Mouse (Mus musculus): Measurements from ENCODE around the gene Cphx1. TPM values are rescaled to one million over a fixed set of nuclear protein-coding genes. Genes with fewer than 3 reads are reported as not detected.
"Not testable (repeated sequence)": the region's sequence is repeated elsewhere in the genome, so short reads cannot be mapped to it uniquely, and the experiment has no call there.

The Cphx1 gene
- polyA plus RNA-seq, 1 experiment from 2014 or later, result not detected

- not testable (repeated sequence) for H3K27ac ChIP-seq; H3K9ac ChIP-seq; H3K4me1 ChIP-seq; H3K9me3 ChIP-seq (replicated peaks); H3K27me3 ChIP-seq; H3K36me3 ChIP-seq
- peak within 1 kb of the TSS; percentile 53 for H3K4me2 ChIP-seq
- no CpG with 5 or more reads among the region's 25 CpGs for WGBS
- peak; percentile 54; the same call in 1 of the 2 replicates for ATAC-seq (replicated peaks; ENCODE audit: low FRiP score)
- peak within 1 kb of the TSS; percentile 35 for H3K4me3 ChIP-seq (replicated peaks)
Measured at GRCm38 (mm10) chr14:25978371-25979241, 40.5 kb downstream of the Cphx1 start, which contains the start of gene Duxbl1. Gene Duxbl1 (plus strand): TSS chr14:25978577.

GRCm38 (mm10) chr14:25979242-25979941, 41.3 kb downstream of the Cphx1 start:
- not testable (repeated sequence) for ATAC-seq (replicated peaks; ENCODE audit: low FRiP score); H3K36me3 ChIP-seq; H3K9ac ChIP-seq; H3K4me1 ChIP-seq; H3K27me3 ChIP-seq; H3K27ac ChIP-seq; H3K9me3 ChIP-seq (replicated peaks)
- 2% methylated on average over 7 of the region's 13 CpGs for WGBS
- Histone ChIP-seq H3K4me2 (peak overlapping the region; percentile 53), H3K4me3 (replicated peaks) (peak overlapping the region; percentile 35)

- H3K4me3 ChIP-seq (replicated peaks); H3K9ac ChIP-seq; H3K27me3 ChIP-seq; H3K27ac ChIP-seq; ATAC-seq (replicated peaks; ENCODE audit: low FRiP score); H3K9me3 ChIP-seq (replicated peaks); H3K4me2 ChIP-seq; H3K36me3 ChIP-seq; H3K4me1 ChIP-seq: not testable (repeated sequence)
- WGBS, result 51% methylated on average over 6 of the region's 9 CpGs
Measured at GRCm38 (mm10) chr14:25981880-25982279, 43.8 kb downstream of the Cphx1 start.

Other genes with a start within 250 kb of the Cphx1 start
- 41.5 and 42.1 TPM in 2 replicates for gene Ppif, start 244.2 kb upstream of the Cphx1 start, polyA plus RNA-seq (2015; fragmentation: Nextera tagmentation; extraction: Ambion mirVana)
- 18.3 and 21.0 TPM in 2 replicates for gene Zcchc24, start 169.3 kb upstream of the Cphx1 start, polyA plus RNA-seq (2015; fragmentation: Nextera tagmentation; extraction: Ambion mirVana)
- 46.1 and 46.6 TPM in 2 replicates for gene Anxa11, start 96.1 kb upstream of the Cphx1 start, polyA plus RNA-seq (2015; fragmentation: Nextera tagmentation; extraction: Ambion mirVana)
- 0.57 and 2.4 TPM in 2 replicates for gene Plac9a, start 35.2 kb upstream of the Cphx1 start, polyA plus RNA-seq (2015; fragmentation: Nextera tagmentation; extraction: Ambion mirVana)
- 3.3 and 4.1 TPM in 2 replicates for gene Tmem254a, start 10.6 kb upstream of the Cphx1 start, polyA plus RNA-seq (2015; fragmentation: Nextera tagmentation; extraction: Ambion mirVana)
- 0.85 and 1.2 TPM in 2 replicates for gene Duxbl1, start 40.3 kb downstream of the Cphx1 start, polyA plus RNA-seq (2015; fragmentation: Nextera tagmentation; extraction: Ambion mirVana)
- 22.3 and 36.1 TPM in 2 replicates for gene Gm9780, start 104.4 kb downstream of the Cphx1 start, polyA plus RNA-seq (2015; fragmentation: Nextera tagmentation; extraction: Ambion mirVana)
- 30.3 and 33.2 TPM in 2 replicates for gene Tmem254c, start 129.1 kb downstream of the Cphx1 start, polyA plus RNA-seq (2015; fragmentation: Nextera tagmentation; extraction: Ambion mirVana)
- not detected in 2 replicates for gene Cphx2, start 143.2 kb downstream of the Cphx1 start, polyA plus RNA-seq (2015; fragmentation: Nextera tagmentation; extraction: Ambion mirVana)
- 0.12 TPM in 1 of 2 replicates, not detected in the other for gene Cphx3, start 144.0 kb downstream of the Cphx1 start, polyA plus RNA-seq (2015; fragmentation: Nextera tagmentation; extraction: Ambion mirVana)
- not detected in 2 replicates for gene Duxbl2, start 180.0 kb downstream of the Cphx1 start, polyA plus RNA-seq (2015; fragmentation: Nextera tagmentation; extraction: Ambion mirVana)
- 34.4 and 35.7 TPM in 2 replicates for gene Plac9b, start 244.2 kb downstream of the Cphx1 start, polyA plus RNA-seq (2015; fragmentation: Nextera tagmentation; extraction: Ambion mirVana)

All from kidney, embryonic 15.5 days (tissue).